Mouse (Mus musculus) frontal cortex, postnatal 14 days (tissue): ENCODE measurements around the gene Smg9.
"Not testable (repeated sequence)": the region's sequence is repeated elsewhere in the genome, so short reads cannot be mapped to it uniquely, and the experiment has no call there.

Experiments
- DNase-seq, 2 experiments: peaks; one replicate each; pipeline ENCODE4 v3.0.0; 2022; ENCODE audit warnings: low spot score in 2 of 2

Smg9 gene

DNA sequence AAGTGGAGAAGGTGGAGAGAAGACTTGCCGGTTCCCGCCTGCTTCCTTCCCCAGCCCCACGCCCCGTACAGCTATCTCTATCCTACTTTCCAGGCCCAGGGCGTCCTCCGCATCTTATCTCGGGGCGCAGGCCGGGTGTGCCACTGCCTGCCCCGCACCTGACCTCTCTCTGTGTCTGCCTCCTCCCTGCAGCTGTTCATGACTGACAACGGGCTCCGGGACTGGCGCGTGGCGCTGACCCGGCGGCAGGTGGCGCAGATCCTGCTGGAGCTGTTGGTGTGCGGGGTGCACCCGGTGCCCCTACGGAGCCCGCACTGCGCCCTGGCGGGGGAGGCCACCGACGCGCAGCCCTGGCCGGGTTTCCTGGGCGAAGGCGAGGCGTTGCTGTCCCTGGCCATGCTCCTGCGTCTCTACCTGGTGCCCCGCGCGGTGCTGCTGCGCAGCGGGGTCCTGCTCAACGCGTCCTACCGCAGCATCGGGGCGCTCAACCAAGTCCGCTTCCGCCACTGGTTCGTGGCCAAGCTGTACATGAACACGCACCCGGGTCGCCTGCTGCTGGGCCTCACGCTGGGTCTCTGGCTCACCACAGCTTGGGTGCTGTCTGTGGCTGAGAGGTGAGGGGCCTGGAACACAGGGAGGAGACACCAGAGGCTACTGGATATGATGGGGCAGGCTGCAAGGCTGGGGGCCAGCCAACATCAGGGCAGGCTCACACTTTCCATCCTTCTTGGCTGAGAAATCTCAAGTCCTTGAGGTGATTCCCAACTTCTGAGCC lies 22.1 kb upstream of the Smg9 start:
- no peak for DNase-seq

DNA sequence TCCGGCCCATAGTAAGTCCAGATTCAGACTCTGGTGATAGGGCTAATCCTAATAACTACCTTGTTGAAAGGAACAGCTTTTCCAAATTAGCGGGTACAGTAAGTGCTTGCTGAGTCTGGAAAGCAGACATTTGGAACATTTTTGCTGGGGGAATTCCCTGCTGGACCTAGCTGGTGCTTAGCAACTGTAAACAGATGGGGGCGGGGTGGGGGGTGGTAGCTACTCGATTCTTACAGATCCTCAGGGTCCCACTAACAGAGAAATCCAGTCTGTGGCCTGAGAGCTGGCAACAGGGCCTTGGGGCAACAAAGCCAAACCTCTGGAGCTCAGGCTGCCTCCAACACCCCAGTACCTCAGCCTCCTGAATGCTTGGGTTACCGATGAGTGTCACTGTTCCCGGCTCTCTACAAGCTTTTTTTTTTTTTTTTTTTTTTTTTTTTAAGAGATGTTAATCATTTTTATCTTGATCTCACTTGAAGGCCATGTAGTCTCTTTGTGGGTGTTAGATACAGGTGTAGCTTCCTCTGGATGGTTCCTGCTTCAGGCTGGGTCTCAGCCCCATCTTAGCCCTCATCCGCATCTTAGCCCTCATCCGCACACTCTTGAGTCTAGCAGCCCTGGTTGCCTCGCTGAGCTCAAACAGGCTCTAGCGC lies 21.2 kb upstream of the Smg9 start:
- no peak for DNase-seq

DNA sequence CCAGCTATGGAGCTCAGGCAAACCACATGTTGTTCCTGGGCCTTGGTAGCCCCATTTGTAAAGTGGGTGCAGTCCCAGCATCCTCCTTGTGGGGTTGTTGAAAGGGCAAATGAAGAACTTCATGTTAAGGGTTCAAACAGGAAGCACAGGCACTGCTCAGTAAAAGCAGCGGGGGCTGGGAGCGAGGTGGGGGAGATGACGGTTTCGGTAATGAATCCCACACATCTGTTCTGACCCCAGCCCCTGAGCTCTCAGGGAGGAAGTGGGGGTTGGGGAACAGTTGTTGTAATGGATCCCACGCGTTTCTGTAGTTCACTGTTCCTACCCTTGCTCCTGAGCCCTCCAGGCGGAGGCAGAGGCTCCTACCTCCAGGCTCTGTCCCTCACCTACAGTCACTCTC lies 19.5 kb upstream of the Smg9 start:
- no peak for DNase-seq

DNA sequence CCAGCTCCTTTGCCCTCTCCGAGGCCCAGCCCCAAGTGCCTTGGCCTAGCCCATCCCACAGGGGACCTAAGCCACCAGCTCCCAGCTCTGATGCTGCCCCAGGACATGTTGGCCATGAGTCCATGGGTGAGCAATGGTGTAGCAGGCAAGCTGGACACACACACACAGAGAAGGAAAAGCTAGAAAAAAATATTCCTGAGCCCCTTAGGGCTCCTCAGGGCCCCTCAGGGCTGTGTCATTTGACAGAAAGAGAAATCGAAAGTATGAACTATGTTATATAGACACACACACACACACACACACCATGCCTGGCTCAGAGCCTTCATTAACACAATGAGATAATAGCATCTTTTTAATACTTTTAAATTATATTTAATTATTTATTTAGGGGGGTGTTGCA lies 19.0 kb upstream of the Smg9 start:
- DNase-seq = no peak

DNA sequence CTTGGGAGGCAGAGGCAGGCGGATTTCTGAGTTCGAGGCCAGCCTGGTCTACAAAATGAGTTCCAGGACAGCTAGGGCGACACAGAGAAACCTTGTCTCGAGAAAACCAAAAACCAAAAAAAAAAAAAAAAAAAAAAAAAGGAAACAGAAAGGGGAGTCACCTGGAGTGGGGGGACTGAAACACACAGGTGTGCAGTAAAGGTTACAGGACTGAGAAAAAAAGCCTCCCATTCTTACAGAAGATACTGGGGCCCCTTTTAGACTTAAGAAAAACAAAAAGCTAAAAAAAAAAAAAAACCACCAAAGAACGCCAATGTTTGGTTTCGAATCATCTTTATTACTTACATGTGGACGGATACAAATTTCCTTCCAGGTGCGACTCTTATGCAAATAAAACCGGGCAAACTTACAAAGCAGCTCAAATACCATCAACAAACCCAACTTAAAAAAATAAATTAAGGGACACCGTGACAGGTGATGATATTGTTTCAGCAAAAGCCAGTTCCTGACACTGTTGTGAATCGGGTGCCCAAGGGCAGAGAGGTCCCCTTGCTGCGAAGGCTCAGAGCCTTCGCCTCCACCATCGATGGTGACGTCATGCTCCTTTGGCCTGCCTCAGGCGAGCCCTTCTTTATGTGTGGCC lies 16.6 kb upstream of the Smg9 start:
- no peak for DNase-seq

DNA sequence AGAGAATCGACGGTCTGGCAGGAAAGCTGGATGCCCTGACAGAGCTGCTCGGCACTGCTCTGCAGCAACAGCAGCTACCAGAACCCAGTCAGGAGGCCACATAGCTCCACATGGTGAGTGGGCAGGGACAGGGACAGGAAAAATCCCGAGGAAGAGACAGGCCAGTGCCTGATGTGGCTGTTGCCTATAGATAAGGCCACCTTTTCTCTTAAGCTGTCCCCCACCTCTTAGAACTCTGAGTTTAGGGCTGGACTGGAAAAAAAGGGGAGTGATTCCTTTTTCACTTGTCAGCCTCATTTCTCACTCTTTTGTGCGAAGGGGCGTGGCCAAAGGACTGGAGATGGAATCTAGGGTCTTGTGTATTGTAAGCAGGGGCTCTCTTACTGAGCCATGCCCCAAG lies 15.3 kb upstream of the Smg9 start:
- DNase-seq = no peak

DNA sequence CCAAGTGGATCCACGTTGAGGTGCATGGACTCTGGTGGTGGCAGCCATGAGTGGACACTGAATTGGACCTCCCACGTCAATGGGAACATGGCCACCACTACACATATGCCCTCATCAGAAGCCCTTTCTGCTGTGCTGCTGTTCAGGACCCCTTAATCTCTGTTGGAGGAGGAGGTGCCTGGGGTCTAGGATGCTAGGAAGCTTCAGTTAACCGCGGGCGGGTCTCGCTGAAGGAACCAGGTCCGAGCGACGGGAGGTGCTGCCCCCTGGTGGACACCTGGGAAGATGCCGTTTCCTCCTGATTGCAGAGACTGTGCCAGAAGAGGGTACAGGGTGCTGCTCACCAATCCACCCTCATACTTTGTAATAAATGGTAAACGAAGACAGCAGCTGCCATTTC lies 14.6 kb upstream of the Smg9 start:
- DNase-seq = peak in 1 of 2 experiments; percentile 66

DNA sequence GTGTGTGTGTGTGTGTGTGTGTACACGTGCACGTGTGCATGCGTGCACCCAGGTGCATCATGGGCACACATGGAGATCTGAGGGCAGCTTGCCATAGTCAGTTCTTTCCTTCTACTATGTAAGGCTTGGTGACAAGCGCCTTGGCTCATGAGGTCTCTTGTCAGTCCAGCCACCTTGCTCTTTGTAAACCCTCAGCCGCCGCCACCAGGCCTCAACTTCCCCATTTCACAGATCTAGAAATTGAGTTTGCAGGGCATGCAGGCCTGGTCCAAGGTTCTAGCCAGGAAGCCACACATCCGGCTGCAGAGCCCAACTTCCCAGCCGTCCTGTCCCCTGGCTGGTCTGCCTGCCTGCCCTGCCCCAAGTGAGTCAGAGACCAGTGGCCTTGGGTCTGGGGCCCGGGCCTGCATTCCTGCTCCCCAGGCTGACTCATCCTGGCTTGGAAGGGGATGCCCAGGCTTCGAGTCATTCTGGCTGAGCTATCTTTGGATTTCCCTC lies 12.3 kb upstream of the Smg9 start:
- DNase-seq = no peak

DNA sequence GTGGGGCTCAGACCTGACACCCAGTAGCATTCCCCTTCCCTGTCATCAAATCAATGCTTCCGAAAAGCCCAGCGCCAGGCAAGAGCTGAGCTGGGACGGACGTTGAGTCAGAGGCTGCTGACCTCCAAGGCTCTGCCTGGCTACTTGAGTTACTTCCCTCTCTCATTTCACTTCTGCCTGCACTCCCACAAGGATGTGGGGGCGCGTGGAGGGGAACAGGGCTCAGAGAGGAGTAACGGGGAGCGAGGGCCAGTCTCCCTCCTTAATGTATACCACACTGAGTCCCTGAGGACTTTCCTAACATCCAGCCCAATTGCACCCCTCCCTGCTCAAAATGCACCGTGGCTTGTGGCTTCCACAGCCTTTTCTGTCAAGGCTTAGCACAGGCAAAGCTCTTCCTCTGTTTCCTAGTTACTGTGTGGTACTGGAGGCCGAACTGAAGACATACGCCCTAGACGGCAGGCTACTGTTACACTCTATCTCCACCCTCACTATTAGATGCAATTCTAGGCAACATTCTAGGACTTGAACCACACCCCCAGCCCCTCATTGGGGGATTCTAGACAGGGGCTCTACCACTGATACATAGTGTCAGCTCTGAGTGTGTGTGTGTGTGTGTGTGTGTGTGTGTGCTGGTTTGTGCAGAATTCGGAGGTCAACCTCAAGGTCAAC lies 9.8 kb upstream of the Smg9 start:
- DNase-seq = no peak

DNA sequence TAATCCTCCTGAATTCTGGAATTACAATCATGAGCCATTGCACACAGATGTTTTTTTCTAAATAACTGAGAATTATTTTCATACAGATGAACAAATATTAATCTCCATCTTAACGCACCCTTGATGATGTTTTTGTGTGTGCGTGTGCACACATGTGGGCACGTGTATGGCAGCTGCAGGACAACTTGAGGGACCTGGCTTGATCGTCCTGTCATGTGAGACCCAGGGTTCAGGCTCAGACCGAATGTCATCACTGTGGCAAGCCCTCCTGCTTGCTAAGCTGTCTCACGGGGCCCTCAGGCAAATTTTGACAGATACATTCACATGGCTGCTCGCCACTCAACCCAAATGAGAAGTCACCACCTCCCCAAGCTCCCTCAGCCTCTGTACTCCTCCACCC lies 8.9 kb upstream of the Smg9 start:
- DNase-seq = no peak

DNA sequence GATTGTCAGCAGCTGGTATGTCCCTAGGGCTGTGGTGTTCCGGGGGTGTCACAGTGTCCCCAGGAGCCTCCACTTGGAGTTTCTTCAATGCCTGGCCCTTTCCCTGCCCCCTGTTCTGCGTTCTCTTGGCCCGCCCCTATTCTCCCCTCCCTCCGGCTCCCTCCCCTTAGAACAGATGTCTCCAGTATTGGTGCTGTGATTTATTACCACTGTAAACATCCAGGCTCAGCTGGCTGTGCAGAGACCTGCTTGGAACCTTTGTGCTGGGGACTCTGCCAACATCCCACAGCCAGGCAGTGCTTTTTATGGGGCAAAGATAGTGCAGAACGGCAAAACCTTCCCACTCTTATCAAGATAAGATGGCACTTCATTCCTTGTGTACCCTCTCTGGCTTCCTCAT lies 8.3 kb upstream of the Smg9 start:
- no peak for DNase-seq

DNA sequence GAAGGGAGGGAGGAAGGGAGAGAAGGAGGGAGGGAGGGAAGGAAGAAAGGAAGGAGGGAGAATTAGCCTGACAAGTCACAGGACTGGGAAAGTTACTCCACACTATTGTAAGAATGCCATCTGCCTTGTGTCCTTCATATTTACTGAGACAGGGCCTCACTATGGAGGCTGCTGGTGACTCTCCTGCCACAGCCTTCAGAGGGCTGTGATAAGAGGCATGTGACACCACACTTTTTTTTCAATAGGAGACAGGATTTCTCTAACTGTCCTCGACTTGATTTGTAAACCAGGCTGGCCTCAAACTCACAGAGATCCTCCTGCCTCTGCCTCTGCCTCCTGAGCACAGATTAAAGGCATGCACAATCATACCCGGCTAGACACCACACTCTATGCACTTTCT lies 7.7 kb upstream of the Smg9 start:
- DNase-seq = no peak

DNA sequence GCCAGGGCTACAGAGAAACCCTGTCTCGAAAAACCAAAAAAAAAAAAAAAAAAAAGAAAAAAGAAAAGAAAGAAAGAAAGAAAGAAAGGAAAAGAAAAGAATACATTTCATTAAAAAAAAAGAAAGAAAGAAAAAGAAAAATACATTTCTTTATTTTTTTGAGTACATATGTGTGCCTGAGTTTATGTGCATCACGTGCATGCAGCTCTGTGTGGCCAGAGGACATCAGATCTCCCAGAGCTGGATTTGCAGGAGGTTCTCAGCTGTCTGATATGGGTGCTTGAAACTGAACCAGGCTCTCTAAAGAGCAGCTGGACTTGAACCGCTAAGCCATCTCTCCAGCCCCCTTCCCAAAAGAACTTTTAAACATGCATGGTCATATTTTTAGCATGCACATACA lies 5.4 kb upstream of the Smg9 start:
- no peak for DNase-seq

DNA sequence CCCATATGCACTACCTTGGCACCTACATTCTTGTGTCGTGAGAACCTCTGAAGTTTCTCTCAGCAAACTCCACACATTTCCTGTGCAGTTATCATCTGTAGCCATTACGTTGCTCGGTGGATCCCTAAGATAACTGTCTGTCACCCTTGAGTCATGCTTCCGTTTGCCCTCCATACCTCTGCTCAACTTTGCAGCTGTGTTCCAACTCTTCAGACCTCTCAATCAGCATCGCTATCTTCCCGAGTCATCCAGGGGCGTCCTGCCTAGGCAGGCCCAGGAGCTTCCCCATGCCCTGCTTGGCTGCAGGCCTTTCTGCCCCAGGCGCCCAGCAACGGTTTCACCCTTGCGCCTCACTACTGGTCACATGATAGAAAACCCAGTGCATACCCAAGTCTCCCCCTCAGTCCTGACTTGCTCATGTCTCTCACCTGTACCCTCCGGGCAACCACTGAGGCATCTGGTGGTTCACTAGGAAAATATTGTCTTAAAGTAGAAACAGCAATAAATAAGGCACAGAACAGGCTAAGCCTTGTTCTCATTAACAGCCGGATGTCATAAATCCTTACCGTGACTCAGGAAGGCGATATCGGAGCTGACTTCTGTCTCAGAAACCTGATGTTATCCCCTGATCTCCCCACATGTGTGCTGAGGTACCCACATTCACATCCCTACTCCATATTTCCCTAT lies 4.8 kb upstream of the Smg9 start:
- no peak for DNase-seq

DNA sequence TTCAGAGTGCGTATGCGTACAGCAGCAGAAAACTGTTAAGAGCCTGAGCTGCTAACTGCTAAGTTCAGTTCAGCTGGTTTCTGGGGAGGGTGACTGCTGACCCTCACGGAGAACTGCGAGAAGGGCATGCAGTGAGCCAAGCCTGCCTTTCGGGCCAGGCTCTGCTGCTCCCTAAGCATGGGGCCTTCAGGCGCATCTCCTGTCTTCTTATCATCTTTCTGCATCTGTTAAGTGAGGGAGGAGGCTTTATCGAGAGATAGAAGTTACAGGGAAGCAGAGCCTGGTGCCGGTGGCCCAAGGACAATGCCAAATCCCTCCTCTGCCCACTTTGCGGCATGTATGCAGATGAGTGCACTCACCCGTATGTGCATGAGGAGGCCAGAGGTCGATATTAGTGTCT lies 2.6 kb upstream of the Smg9 start:
- no peak for DNase-seq

DNA sequence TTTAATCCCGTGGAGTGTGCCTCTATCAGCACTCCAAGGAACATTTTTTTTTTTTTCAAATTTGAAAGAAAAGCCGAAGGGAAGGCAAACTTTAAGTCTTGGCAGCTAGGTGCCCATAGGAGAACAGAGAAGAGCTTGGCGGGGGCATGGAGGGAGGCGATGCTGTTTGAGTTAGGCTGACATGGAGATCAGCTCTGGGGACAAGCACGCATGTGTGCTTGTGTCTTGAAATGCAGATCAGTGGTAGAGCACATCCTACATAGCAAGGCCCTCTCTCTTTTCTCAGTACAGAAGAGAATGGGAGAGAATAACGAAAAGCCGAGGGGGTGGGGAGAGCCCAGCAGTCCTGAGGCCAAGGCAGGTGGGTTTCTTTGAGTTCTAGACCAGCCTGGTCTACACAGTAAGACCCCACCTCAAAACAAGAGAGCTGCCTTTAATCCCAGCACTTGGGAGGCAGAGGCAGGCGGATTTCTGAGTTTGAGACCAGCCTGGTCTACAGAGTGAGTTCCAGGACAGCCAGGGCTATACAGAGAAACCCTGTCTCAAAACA lies 980 bp upstream of the Smg9 start:
- DNase-seq = no peak

DNA sequence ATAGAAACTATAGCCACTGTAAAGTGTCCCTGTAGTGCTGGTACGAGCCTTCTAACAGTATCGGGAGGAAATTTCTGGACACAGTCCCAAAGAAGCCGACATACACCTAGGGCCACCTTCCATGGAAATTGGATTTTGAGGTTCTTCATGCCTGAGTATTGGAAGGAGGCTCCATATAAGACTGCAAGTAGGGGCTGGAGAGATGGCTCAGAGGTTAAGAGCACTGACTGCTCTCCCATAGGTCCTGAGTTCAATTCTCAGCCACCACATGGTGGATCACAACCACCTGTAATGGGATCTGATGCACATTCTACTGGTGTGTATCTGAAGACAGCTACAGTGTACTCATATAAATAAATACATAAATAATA lies 648 bp downstream of the Smg9 start:
- no peak for DNase-seq

DNA sequence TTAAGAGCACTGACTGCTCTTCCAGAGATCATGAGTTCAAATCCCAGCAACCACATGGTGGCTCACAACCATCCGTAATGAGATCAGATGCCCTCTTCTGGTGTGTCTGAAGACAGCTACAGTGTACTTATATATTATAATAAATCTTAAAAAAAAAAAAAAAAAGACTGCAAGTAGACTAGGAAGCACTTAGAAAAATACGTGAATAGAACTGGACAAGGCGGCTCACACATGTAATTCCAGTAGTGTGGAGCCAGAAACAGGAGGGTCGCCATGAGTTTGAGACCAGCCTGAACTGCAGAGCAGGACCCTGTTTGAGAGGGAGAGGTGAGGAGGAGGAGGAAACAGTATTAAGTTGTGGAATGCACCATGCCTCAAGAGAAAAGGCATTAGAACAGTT lies 1.1 kb downstream of the Smg9 start:
- not testable (repeated sequence) for DNase-seq

DNA sequence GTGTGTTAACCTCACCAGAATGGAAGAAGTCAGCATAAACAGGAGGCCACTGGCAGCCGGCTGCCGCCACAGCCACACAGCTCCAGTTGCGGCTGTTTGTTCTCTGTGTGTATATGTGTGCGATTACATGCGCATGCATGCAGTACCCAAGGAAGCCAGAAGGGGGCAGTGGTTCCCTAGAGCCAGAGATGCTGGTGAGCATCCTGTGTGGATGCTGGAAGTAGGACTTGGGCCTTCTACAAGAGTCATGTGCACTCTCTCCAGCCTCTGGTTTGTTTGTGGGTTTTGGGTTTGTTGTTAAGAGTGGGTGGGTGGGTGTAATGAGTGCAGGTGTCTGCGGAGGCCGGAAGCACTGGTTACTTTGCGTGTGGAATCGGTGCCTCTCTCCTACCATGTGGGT lies 3.4 kb downstream of the Smg9 start:
- no peak for DNase-seq

DNA sequence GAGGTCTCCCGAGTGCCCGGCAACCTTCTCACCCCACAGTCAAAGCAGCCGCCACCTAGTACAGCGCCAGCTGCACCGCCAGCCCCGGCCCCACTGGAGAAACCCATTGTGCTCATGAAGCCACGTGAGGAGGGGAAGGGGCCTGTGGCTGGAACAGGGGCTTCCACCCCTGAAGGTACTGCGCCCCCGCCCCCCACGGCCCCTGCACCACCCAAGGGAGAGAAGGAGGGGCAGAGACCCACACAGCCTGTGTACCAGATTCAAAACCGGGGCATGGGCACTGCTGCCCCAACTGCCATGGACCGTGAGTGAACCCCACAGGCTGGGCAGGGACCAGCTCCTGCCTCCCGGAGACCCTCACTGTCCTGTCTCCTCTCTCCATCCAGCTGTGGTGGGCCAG lies 6.2 kb downstream of the Smg9 start:
- no peak for DNase-seq

DNA sequence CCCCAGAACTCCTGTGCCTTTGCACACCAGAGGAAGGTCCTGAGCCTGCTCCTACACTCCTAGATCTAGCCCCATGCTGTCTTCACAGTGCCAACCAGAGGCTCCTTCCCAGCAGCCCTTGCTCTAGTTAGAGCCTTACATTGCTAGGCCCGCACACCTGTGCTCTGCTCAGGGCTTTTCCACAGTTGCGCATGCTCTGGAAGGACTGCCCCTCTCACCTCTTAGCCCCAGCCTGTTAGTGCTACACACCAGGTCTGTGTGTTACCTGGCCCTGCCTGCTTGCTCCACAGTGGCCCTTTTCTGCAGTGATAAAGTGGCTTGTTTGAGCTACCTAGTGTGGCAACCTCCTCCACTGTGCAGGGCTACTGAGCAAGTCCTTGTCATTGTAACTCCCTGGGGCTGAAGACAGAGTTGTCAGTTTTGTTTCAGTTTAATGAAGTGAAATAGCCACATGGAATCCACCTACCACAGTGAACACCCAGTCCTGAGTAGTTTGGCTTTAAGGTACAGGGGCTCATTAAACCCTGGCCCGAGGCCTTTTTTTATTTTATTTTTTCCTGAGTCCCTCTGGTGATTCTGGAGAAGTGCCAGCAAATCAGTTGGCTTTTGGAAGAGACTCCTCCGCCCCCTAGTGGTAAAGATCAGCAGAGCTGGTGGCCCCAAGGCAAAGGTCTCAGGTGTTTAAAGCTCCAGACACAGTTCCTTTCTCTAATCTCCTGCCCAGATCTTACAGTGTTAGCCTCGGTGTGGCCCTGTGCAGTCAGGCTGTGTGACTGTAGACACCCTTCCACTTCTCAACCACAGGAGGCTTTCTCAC lies 7.3 kb downstream of the Smg9 start:
- peak in 1 of 2 experiments; percentile 53 for DNase-seq
